Mouse (Mus musculus): ENCODE data around the gene Tspan4. TPM values are rescaled to one million over a fixed set of nuclear protein-coding genes. Genes with fewer than 3 reads are reported as not detected.
A peak's percentile ranks its signal among the peaks of the same experiment; 100 is the strongest.

The Tspan4 gene
- total and polyA plus RNA-seq, 2 experiments: 66.9 to 135 TPM

GRCm38 (mm10) chr7:141438201-141438968, 36.7 kb upstream of the Tspan4 start:
- no peak overlapping the region for H3K9ac ChIP-seq (ENCODE audit: low read depth, low read length)
- DNase-seq (ENCODE audit: extremely low read depth, low read depth, low spot score): no peak
- 90% methylated on average over 12 of the region's 12 CpGs for WGBS
- no peaks in the 10 kb centered on the region for H3K27me3 ChIP-seq (ENCODE audit: control insufficient read depth, insufficient read depth, low read length)
- no peaks in the 10 kb centered on the region; the same call in 1 of the 2 replicates for H3K79me2 ChIP-seq (ENCODE audit: control insufficient read depth, insufficient read depth, low read length)
- H3K4me3 ChIP-seq (ENCODE audit: insufficient read depth, low read depth, low read length): no peak overlapping the region
- no peak overlapping the region for H3K27ac ChIP-seq (replicated peaks; ENCODE audit: insufficient read depth, low read depth, low read length)
- TF ChIP-seq POLR2A (IDR thresholded peaks at IDR 0.05; ENCODE audit: extremely low read depth, insufficient read depth, low read length) (no peak), CTCF (IDR thresholded peaks at IDR 0.05; ENCODE audit: low read depth, low read length) (no peak)
- H3K4me1 ChIP-seq (ENCODE audit: control insufficient read depth, insufficient read depth, low read length): peaks cover 20% of the 10 kb centered on the region
- H3K36me3 ChIP-seq (ENCODE audit: control insufficient read depth, insufficient read depth, low read length): no peaks in the 10 kb centered on the region

DNA sequence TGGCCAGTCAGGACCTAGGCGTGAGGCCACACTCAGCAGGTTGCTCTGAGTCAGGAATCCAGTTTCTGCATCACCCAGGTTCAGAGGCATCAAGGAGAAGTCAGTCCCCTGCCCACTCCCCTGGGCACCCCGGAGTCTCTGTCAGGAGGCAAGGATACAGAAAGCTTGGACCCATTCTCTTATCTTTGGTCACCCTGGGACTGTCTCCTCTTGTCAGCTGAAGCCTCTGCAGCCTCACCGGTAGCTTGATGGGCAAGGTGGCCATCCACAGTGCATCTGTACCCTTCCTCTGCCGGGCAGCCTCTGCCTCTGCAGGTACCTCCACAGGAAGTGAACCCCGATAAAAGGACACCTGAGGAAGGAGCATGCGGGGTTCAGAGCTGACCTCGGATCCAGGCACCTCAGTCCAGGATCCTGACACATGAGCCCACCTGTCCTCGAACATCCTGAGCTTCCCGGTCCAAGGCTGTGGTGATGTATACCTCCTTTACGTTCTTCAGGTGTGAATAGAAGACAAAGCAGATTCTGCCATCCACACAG, 35.8 kb upstream of the Tspan4 start:
- no peak for DNase-seq (ENCODE audit: extremely low read depth, low read depth, low spot score)
- 95% methylated on average over 10 of the region's 10 CpGs for WGBS

DNA sequence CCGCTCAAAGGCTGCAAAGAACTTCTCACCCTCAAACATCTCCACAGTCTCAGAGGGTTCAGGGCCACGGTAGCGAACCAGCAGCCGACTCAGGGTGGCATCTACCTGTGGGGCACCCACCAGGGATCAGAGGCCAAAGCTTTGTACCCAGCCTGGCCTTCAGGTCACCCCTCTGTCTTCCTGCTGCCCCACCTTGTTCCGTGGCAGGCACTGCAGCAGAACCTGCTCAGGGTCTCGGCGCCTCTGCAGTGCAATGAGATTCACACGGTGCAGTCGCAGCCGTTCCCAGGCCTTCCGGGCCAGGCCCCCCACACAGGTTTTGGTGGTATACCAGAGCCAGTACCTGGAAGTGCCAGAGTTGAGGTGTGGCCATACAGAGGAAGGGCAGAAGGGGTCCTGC, 35.2 kb upstream of the Tspan4 start:
- Histone ChIP-seq H3K4me3 (ENCODE audit: insufficient read depth, low read depth, low read length) (no peak overlapping the region), H3K27ac (replicated peaks; ENCODE audit: insufficient read depth, low read depth, low read length) (no peak overlapping the region), H3K9ac (ENCODE audit: low read depth, low read length) (no peak overlapping the region), H3K36me3 (ENCODE audit: control insufficient read depth, insufficient read depth, low read length) (no peaks in the 10 kb centered on the region), H3K27me3 (ENCODE audit: control insufficient read depth, insufficient read depth, low read length) (no peaks in the 10 kb centered on the region), H3K4me1 (ENCODE audit: control insufficient read depth, insufficient read depth, low read length) (peaks cover 24% of the 10 kb centered on the region), H3K79me2 (ENCODE audit: control insufficient read depth, insufficient read depth, low read length) (no peaks in the 10 kb centered on the region; the same call in 1 of the 2 replicates)
- TF ChIP-seq CTCF (IDR thresholded peaks at IDR 0.05; ENCODE audit: low read depth, low read length): no peak
- TF ChIP-seq POLR2A (IDR thresholded peaks at IDR 0.05; ENCODE audit: extremely low read depth, insufficient read depth, low read length): no peak
- DNase-seq (ENCODE audit: extremely low read depth, low read depth, low spot score): no peak
- WGBS: 97% methylated on average over 11 of the region's 11 CpGs

More for the DNA sequence above, 35.8 kb upstream of the Tspan4 start:
- Histone ChIP-seq H3K4me3 (ENCODE audit: insufficient read depth, low read depth, low read length) (no peak overlapping the region), H3K9ac (ENCODE audit: low read depth, low read length) (no peak overlapping the region), H3K79me2 (ENCODE audit: control insufficient read depth, insufficient read depth, low read length) (no peaks in the 10 kb centered on the region; the same call in 1 of the 2 replicates), H3K36me3 (ENCODE audit: control insufficient read depth, insufficient read depth, low read length) (no peaks in the 10 kb centered on the region), H3K4me1 (ENCODE audit: control insufficient read depth, insufficient read depth, low read length) (peaks cover 24% of the 10 kb centered on the region), H3K27me3 (ENCODE audit: control insufficient read depth, insufficient read depth, low read length) (no peaks in the 10 kb centered on the region), H3K27ac (replicated peaks; ENCODE audit: insufficient read depth, low read depth, low read length) (no peak overlapping the region)
- no peak for TF ChIP-seq CTCF (IDR thresholded peaks at IDR 0.05; ENCODE audit: low read depth, low read length)
- TF ChIP-seq POLR2A (IDR thresholded peaks at IDR 0.05; ENCODE audit: extremely low read depth, insufficient read depth, low read length): no peak

- Histone ChIP-seq H3K27ac (replicated peaks; ENCODE audit: insufficient read depth, low read depth, low read length) (no peak overlapping the region), H3K4me3 (ENCODE audit: insufficient read depth, low read depth, low read length) (no peak overlapping the region), H3K4me1 (ENCODE audit: control insufficient read depth, insufficient read depth, low read length) (peaks cover 21% of the 10 kb centered on the region), H3K36me3 (ENCODE audit: control insufficient read depth, insufficient read depth, low read length) (no peaks in the 10 kb centered on the region), H3K27me3 (ENCODE audit: control insufficient read depth, insufficient read depth, low read length) (no peaks in the 10 kb centered on the region), H3K9ac (ENCODE audit: low read depth, low read length) (no peak overlapping the region), H3K79me2 (ENCODE audit: control insufficient read depth, insufficient read depth, low read length) (no peaks in the 10 kb centered on the region; the same call in 1 of the 2 replicates)
- peak; percentile 57 for DNase-seq (ENCODE audit: extremely low read depth, low read depth, low spot score)
- WGBS: 8% methylated on average over 6 of the region's 6 CpGs
- TF ChIP-seq POLR2A (IDR thresholded peaks at IDR 0.05; ENCODE audit: extremely low read depth, insufficient read depth, low read length) (no peak), CTCF (IDR thresholded peaks at IDR 0.05; ENCODE audit: low read depth, low read length) (peak; percentile 77)
These were observed 34.4 kb upstream of the Tspan4 start for GRCm38 (mm10) chr7:141440613-141441012.

- no peaks in the 10 kb centered on the region for H3K36me3 ChIP-seq (ENCODE audit: control insufficient read depth, insufficient read depth, low read length)
- H3K27me3 ChIP-seq (ENCODE audit: control insufficient read depth, insufficient read depth, low read length): no peaks in the 10 kb centered on the region
- WGBS: 97% methylated on average over 9 of the region's 9 CpGs
- no peaks in the 10 kb centered on the region; the same call in 1 of the 2 replicates for H3K79me2 ChIP-seq (ENCODE audit: control insufficient read depth, insufficient read depth, low read length)
- no peak overlapping the region for H3K4me3 ChIP-seq (ENCODE audit: insufficient read depth, low read depth, low read length)
- TF ChIP-seq CTCF (IDR thresholded peaks at IDR 0.05; ENCODE audit: low read depth, low read length) (no peak), POLR2A (IDR thresholded peaks at IDR 0.05; ENCODE audit: extremely low read depth, insufficient read depth, low read length) (no peak)
- no peak overlapping the region for H3K27ac ChIP-seq (replicated peaks; ENCODE audit: insufficient read depth, low read depth, low read length)
- H3K9ac ChIP-seq (ENCODE audit: low read depth, low read length): no peak overlapping the region
- H3K4me1 ChIP-seq (ENCODE audit: control insufficient read depth, insufficient read depth, low read length): peaks cover 15% of the 10 kb centered on the region
- DNase-seq (ENCODE audit: extremely low read depth, low read depth, low spot score): no peak
These were observed 33.6 kb upstream of the Tspan4 start for GRCm38 (mm10) chr7:141441460-141441859.

GRCm38 (mm10) chr7:141442199-141442598, 32.8 kb upstream of the Tspan4 start:
- Histone ChIP-seq H3K4me1 (ENCODE audit: control insufficient read depth, insufficient read depth, low read length) (peaks cover 15% of the 10 kb centered on the region), H3K9ac (ENCODE audit: low read depth, low read length) (no peak overlapping the region), H3K27me3 (ENCODE audit: control insufficient read depth, insufficient read depth, low read length) (no peaks in the 10 kb centered on the region), H3K79me2 (ENCODE audit: control insufficient read depth, insufficient read depth, low read length) (no peaks in the 10 kb centered on the region; the same call in 1 of the 2 replicates), H3K27ac (replicated peaks; ENCODE audit: insufficient read depth, low read depth, low read length) (no peak overlapping the region), H3K36me3 (ENCODE audit: control insufficient read depth, insufficient read depth, low read length) (no peaks in the 10 kb centered on the region), H3K4me3 (ENCODE audit: insufficient read depth, low read depth, low read length) (no peak overlapping the region)
- TF ChIP-seq POLR2A (IDR thresholded peaks at IDR 0.05; ENCODE audit: extremely low read depth, insufficient read depth, low read length) (no peak), CTCF (IDR thresholded peaks at IDR 0.05; ENCODE audit: low read depth, low read length) (no peak)
- DNase-seq (ENCODE audit: extremely low read depth, low read depth, low spot score): no peak
- WGBS: 97% methylated on average over 13 of the region's 13 CpGs

Data from liver, adult 2 months (tissue).